Comparison of ENCODE assay signal across 1 mouse cellular context in genomic region chr4:140731654-140732053, GRCm38 (mm10).
A peak's percentile ranks its signal among the peaks of the same experiment; 100 is the strongest.
TF ChIP-seq lines count a peak whose summit lies in the region.

No protein-coding gene starts in this region.

TF ChIP-seq in MEL, 35 proteins besides CTCF, POLR2A, EP300 and RAD21:
- TF ChIP-seq E2F4 (IDR thresholded peaks at IDR 0.05; ENCODE audit: borderline replicate concordance, low read depth, low read length) (no peak), SMC3 (IDR thresholded peaks at IDR 0.05; ENCODE audit: low read depth, low read length) (peak; percentile 50)
